ENCODE assay signal across 12 mouse cellular contexts in the genomic region with DNA sequence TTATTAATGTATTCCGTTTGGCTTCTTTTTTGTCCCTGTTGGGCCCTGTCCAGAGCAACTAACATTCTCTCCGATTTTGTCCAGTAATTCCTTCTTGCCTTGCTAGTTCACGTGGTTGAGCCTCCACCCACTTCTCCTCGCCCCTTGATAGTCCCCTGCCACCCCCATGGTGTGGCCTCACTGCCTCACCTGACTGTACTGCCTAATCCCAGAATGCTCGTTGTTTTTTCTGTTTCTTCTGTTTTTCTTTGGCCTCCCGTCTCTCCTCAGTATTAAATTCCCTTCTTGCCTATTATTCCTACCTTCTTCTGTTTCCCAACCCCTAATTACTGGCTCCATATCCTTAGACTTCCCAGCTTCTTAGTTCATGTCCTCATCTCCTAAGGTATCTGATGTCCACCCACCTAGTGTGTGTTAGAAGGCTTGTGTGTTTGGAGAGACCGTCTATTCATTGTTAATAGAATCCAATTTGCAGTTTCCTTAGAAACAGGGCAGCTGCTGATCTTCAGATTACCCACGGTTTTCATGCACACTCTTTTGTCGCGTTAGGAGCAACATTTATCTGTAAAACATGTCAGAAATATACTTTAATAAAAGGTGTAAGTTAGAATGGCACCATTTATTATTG.
DNase-seq lines count a peak whose midpoint lies in the region; ATAC-seq and TF ChIP-seq lines count a peak whose summit lies in the region.
"Had no signal": no experiment of that assay in that cellular context is flagged by ENCODE, and none has a peak within 500 bp of the region (broad histone marks: within the 10 kb centered on the region; RNA-seq: fewer than 3 reads in every experiment).

No protein-coding gene starts in this region.

- no peak for ATAC-seq in hindbrain, embryonic 15.5 days (ENCODE audit: low FRiP score, low read depth)
- ATAC-seq in hindbrain, embryonic 13.5 days (ENCODE audit: low FRiP score), result no peak
- no peak for ATAC-seq in midbrain, embryonic 13.5 days
- ATAC-seq in midbrain, postnatal 0 days (ENCODE audit: low FRiP score), result no peak
- ATAC-seq in forebrain, postnatal 0 days, result no peak
- ATAC-seq: lung, postnatal 0 days had no signal

- H3K4me3 ChIP-seq in hindbrain, embryonic 15.5 days, result no peak overlapping the region
- no peak overlapping the region for H3K4me3 ChIP-seq in hindbrain, embryonic 13.5 days
- H3K4me3 ChIP-seq in midbrain, embryonic 13.5 days (replicated peaks), result no peak overlapping the region
- no peak overlapping the region for H3K4me3 ChIP-seq in midbrain, postnatal 0 days (ENCODE audit: low read depth, low read length)
- no peak overlapping the region for H3K4me3 ChIP-seq in forebrain, postnatal 0 days (ENCODE audit: low read depth, low read length)
- H3K4me3 ChIP-seq: layer of hippocampus, adult 2 months; left cerebral cortex, adult 2 months had no signal

- H3K9me3 ChIP-seq in hindbrain, embryonic 15.5 days, result no peaks in the 10 kb centered on the region
- no peaks in the 10 kb centered on the region for H3K9me3 ChIP-seq in hindbrain, embryonic 13.5 days
- H3K9me3 ChIP-seq in midbrain, embryonic 13.5 days, result no peaks in the 10 kb centered on the region
- no peaks in the 10 kb centered on the region for H3K9me3 ChIP-seq in midbrain, postnatal 0 days (ENCODE audit: low read length)
- H3K9me3 ChIP-seq in forebrain, postnatal 0 days (ENCODE audit: low read length), result no peaks in the 10 kb centered on the region

- 45% methylated on average over 10 of the region's 10 CpGs for WGBS in hindbrain, embryonic 15.5 days
- 52% methylated on average over 10 of the region's 10 CpGs for WGBS in hindbrain, embryonic 13.5 days
- WGBS in midbrain, embryonic 13.5 days, result 32% methylated on average over 10 of the region's 10 CpGs
- 34% methylated on average over 10 of the region's 10 CpGs for WGBS in midbrain, postnatal 0 days
- 19% methylated on average over 10 of the region's 10 CpGs for WGBS in forebrain, postnatal 0 days

- no peak for TF ChIP-seq CTCF in midbrain, postnatal 0 days (IDR thresholded peaks at IDR 0.05)
- no peak for TF ChIP-seq CTCF in forebrain, postnatal 0 days (IDR thresholded peaks at IDR 0.05; ENCODE audit: low read depth)

- H3K4me1 ChIP-seq in hindbrain, embryonic 15.5 days (replicated peaks), result no peaks in the 10 kb centered on the region; the same call in 1 of the 2 replicates
- peaks cover 19% of the 10 kb centered on the region for H3K4me1 ChIP-seq in hindbrain, embryonic 13.5 days (replicated peaks)
- peaks cover 25% of the 10 kb centered on the region for H3K4me1 ChIP-seq in midbrain, embryonic 13.5 days (replicated peaks)
- H3K4me1 ChIP-seq in midbrain, postnatal 0 days (ENCODE audit: insufficient read depth, low read length), result no peaks in the 10 kb centered on the region
- peaks cover 8% of the 10 kb centered on the region; the same call in 1 of the 2 replicates for H3K4me1 ChIP-seq in forebrain, postnatal 0 days (ENCODE audit: insufficient read depth)

- H3K27ac ChIP-seq in hindbrain, embryonic 15.5 days (replicated peaks), result 0 out of 2 replicates have a peak overlapping the region, but pooled peaks have one; percentile 8
- no peak overlapping the region for H3K27ac ChIP-seq in hindbrain, embryonic 13.5 days
- H3K27ac ChIP-seq in midbrain, embryonic 13.5 days, result 0 out of 2 replicates have a peak overlapping the region, but pooled peaks have one; percentile 3
- no peak overlapping the region for H3K27ac ChIP-seq in midbrain, postnatal 0 days (ENCODE audit: low read depth, low read length)
- H3K27ac ChIP-seq in forebrain, postnatal 0 days (ENCODE audit: low read depth, low read length), result no peak overlapping the region
- H3K27ac ChIP-seq: layer of hippocampus, adult 2 months; left cerebral cortex, adult 2 months had no signal

- H3K9ac ChIP-seq in hindbrain, embryonic 15.5 days, result no peak overlapping the region
- no peak overlapping the region for H3K9ac ChIP-seq in hindbrain, embryonic 13.5 days
- H3K9ac ChIP-seq in midbrain, embryonic 13.5 days (replicated peaks), result no peak overlapping the region
- no peak overlapping the region for H3K9ac ChIP-seq in midbrain, postnatal 0 days (replicated peaks; ENCODE audit: low read length, poor library complexity, severe bottlenecking)
- H3K9ac ChIP-seq in forebrain, postnatal 0 days, result no peak overlapping the region

- H3K36me3 ChIP-seq in hindbrain, embryonic 15.5 days, result no peaks in the 10 kb centered on the region
- H3K36me3 ChIP-seq in hindbrain, embryonic 13.5 days, result peaks cover 3% of the 10 kb centered on the region; the same call in 1 of the 2 replicates
- no peaks in the 10 kb centered on the region for H3K36me3 ChIP-seq in midbrain, embryonic 13.5 days
- H3K36me3 ChIP-seq in midbrain, postnatal 0 days (ENCODE audit: insufficient read depth, low read length), result no peaks in the 10 kb centered on the region
- no peaks in the 10 kb centered on the region for H3K36me3 ChIP-seq in forebrain, postnatal 0 days (ENCODE audit: insufficient read depth)

- DNase-seq in midbrain, postnatal 0 days (ENCODE audit: low spot score), result no peak
- peak; percentile 25 for DNase-seq in forebrain, postnatal 0 days
- no peak for DNase-seq in lung, adult 18-20 months
- DNase-seq in embryo, embryonic 10.5 days (ENCODE audit: low spot score), result no peak
- DNase-seq: cerebellum, adult 11 months; heart, postnatal 14 days had no signal

- H3K4me2 ChIP-seq in hindbrain, embryonic 15.5 days, result no peak overlapping the region
- no peak overlapping the region for H3K4me2 ChIP-seq in hindbrain, embryonic 13.5 days
- H3K4me2 ChIP-seq in midbrain, embryonic 13.5 days (replicated peaks), result no peak overlapping the region
- no peak overlapping the region for H3K4me2 ChIP-seq in midbrain, postnatal 0 days (ENCODE audit: low read depth, low read length, poor library complexity, severe bottlenecking)
- no peak overlapping the region for H3K4me2 ChIP-seq in forebrain, postnatal 0 days (ENCODE audit: low read depth)

- H3K27me3 ChIP-seq in hindbrain, embryonic 15.5 days, result no peaks in the 10 kb centered on the region
- peaks cover 4% of the 10 kb centered on the region; the same call in 1 of the 2 replicates for H3K27me3 ChIP-seq in hindbrain, embryonic 13.5 days
- H3K27me3 ChIP-seq in midbrain, embryonic 13.5 days, result no peaks in the 10 kb centered on the region
- no peaks in the 10 kb centered on the region for H3K27me3 ChIP-seq in midbrain, postnatal 0 days (ENCODE audit: insufficient read depth, low read length)
- no peaks in the 10 kb centered on the region for H3K27me3 ChIP-seq in forebrain, postnatal 0 days (ENCODE audit: insufficient read depth, low read length)

Comparison
In these comparisons a context has a peak if more than half of its experiments do, and no peak if none do; other contexts are left out.
1. H3K27ac ChIP-seq: peak in hindbrain, embryonic 15.5 days (single experiment) and midbrain, embryonic 13.5 days (single experiment); none in hindbrain, embryonic 13.5 days (single experiment), midbrain, postnatal 0 days (single experiment) and forebrain, postnatal 0 days (single experiment).